Mouse (Mus musculus) T-helper 17 cell (primary cell): ENCODE measurements around the gene Dock6.
"Not testable (repeated sequence)": the region's sequence is repeated elsewhere in the genome, so short reads cannot be mapped to it uniquely, and the experiment has no call there.

Source experiments
- in situ Hi-C, 2 experiments: fragments of 300-600 bp; cut with MboI, MseI; formaldehyde crosslinking; loops; 1 replicate in 1 of 2; 2 replicates in 1 of 2; pipeline ENCODE4 v1.15.1; 2025; ENCODE audit warnings: high pct_unique_total_duplicates in 2 of 2

Dock6 gene

DNA sequence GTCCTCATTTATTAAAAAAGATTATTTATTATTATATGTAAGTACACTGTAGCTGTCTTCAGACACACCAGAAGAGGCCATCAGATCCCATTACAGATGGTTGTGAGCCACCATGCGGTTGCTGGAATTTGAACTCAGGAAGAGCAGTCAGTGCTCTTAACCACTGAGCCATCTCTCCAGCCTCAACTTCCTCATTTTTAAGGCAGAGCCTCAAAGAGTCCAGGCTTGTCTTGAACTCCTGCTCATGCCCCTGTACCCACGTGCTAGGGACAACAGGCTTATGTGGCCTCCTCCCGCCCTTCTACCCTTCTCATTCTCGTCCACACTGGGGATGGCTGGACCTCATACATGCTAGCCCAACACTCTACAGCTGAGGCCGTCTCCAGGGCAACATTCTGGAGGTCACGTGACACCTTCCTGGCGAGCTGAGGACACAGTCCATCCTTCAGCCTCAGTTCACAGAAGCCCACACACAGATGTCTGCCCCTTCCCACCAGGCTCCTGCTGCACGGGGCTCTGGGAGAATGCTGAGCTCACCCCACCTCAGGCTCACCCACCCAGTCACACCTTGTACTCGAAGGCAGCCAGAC is 35.6 kb downstream of the Dock6 start:
- in situ Hi-C loops = no loop called here

DNA sequence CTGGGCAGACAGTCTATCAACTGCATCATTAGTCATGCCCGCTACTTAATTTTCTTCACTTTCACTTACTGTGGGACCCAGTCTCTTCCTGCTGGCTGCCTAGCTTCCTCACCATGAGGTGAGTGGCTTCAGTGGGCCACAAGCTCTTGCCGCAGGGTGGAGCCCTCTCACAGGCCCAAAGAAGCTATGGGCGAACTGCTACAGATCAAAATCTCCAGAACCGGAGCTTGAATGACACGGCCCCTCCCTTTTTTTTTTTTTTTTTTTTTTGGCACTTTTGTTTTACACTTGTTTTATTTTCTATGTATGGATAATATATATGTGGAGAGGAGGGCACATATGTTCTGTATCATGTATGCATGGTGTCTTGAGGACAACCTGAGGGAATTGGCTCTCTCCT is 41.3 kb downstream of the Dock6 start:
- in situ Hi-C loops = no loop called here

DNA sequence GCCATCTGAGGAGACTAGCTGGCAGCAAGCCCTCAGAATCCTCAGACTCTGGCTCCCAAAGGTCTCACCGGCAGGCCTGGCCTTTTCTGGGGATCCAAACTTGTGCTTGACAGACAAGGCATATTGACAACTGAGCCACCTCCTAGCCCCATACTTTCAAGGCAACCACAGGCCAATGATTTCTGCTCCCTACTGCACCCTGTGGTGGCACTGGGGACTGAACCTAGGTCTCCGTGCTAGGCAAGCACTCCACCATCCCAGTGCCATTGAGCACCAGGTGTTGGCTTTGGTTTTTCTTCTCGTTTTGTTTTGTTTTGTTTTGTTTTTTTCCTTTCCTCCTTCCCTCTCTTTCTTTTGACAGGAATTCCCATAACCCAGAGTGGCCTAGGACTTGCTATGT is 43.9 kb downstream of the Dock6 start:
- in situ Hi-C loops = no loop called here

GRCm38 (mm10) chr9:21806976-21807375 is 45.5 kb downstream of the Dock6 start:
- in situ Hi-C loops = no loop called here

DNA sequence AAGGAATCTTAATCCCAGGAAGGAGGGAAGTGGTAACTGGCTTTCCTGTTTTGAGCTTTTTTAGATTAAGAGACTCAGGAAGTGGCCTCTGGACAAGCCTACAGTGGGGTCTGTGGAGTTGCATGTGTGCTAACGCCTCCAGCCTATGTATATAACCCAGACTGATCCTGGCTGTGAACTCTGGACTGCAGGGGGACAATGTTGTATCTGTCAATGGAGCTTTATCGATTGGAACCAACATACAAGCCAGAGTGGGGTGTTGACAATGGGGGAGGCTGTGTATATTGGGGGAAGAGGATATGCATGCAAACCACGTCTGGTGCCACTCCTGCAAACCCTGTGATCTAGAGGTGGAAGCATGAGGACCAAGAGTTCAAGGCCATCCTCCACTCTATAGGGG is 46.1 kb downstream of the Dock6 start:
- in situ Hi-C loops = no loop called here

DNA sequence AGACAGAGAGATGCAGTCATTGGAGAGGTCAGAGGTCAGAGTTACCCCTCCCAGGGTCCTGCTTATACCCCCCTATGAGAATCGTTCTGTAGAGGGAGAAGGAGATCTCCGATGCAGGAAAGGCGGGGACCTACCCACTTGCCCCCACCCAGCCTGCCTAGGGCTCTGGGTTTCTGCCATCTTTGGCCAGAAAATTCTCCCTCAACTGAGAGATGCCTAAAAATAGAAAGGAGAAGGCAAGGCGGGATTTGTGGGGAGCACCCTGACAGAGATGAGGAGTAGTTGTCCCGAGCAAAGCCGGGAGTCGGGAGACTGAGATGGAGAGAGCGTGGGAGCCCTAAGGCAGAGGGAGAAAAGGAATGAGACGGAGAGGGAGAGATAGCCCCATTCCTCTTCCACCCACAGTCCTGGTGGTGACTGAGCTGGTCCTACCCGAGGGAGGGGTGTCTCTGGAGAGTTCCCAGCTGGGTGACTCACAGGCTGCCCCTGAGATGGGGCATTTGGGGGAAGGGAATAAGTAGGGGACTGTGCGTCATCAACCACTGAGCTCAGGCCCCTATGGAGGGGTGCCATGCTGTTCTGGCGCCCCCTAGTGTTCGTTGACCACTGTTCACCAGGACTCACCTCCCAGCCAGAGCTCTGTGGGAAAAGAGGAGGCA is 48.3 kb downstream of the Dock6 start:
- in situ Hi-C loops = no loop called here

GRCm38 (mm10) chr9:21801591-21801990 is 50.8 kb downstream of the Dock6 start:
- in situ Hi-C loops = no loop called here

GRCm38 (mm10) chr9:21801121-21801520 is 51.3 kb downstream of the Dock6 start:
- in situ Hi-C loops = no loop called here

DNA sequence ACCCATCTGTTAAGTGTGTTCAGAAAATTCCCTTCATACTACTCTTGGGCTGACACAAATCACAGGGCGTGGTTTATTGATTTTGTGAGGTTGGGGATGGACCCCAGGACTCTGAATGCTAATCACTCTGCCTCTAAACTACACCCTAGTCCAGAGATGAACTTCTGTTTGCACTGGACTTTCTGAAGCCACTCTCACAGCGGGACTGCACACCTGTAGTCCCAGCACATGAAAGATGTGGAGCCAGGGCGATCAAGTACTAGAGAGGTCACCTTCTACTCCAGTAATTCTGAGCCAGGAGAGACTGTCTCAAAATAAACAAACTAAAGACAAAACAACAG is 53.5 kb downstream of the Dock6 start:
- in situ Hi-C loops = no loop called here

DNA sequence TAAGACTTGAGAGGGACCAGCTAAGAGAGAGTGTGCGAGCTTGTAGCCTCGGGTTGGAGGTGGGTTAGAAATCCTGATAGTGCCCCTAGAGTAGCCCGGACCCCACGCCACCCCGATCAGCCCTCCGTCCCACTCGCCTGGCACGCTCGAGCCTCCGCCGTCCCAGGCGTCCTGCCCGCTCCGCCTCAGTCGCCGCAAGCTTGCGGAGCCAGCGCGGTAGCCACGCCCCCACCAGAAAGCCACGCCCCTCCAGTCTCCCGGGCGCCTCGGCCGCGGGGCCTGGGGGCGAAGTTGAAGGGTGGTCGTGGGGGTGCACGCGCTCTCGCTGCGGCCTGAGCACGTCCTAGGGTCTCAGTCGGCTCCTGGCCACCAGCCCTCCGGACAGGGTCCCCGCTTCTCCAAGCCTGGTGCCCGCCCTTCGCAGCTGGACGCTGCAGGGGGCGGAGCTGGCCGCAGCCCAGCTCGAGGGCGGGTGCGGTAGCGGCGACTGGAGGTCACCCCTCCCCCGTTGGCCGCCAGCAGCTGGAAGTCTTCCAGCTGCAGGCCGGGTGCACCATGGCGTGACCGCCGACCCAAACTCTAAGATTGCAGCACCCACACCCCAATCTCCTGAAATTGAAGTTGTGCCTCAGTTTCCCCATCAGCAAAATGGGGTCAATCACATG is 54.0 kb downstream of the Dock6 start, which contains the start of gene Kank2:
Kank2 (minus strand) TSS at position 400 of the 665 bp plus-strand sequence.
- in situ Hi-C loops = no loop called here

GRCm38 (mm10) chr9:21797921-21798344 is 54.5 kb downstream of the Dock6 start:
- in situ Hi-C loops = no loop called here

DNA sequence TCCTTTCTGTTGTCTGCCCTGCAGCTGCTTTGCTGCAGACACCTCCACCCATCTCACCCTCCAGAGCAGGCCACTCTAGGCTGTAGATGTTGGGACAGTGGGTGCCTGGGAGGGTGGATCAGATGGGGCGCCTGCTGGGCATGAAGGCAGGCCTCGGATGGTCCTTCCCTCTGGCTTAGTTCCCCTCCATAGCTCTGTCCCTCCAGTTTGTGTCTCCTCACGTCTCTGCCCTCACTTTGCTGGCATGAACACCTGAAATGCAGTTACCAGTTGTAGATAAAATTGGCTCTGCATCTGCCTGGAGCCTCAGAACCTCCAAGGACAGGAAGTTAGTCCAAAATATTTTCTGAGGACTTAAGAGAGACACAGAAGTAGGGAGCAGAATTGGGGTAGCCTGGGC is 55.5 kb downstream of the Dock6 start:
- in situ Hi-C loops = no loop called here

- in situ Hi-C loops = no loop called here
Measured at GRCm38 (mm10) chr9:21796259-21796658, 56.2 kb downstream of the Dock6 start.

DNA sequence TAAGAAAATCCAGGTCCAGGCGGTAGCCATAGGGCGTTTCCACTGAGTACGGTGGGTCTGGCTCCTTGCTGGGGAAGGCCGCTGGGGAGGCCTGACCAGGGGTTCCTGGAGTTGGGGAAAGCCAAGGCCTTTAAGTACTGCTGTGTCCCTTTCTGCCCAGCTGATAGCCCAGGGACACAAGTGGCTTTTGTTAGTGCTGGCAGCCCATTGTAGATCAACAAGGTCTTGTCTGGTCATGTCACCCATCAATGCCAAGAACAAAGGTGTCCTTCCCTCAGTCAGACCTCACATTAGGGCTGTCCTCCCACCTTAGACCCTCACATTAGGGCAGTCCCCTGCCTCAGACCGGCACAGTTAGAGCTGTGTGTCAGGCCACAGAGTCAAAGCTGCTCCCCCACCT is 56.9 kb downstream of the Dock6 start:
- in situ Hi-C loops = no loop called here

DNA sequence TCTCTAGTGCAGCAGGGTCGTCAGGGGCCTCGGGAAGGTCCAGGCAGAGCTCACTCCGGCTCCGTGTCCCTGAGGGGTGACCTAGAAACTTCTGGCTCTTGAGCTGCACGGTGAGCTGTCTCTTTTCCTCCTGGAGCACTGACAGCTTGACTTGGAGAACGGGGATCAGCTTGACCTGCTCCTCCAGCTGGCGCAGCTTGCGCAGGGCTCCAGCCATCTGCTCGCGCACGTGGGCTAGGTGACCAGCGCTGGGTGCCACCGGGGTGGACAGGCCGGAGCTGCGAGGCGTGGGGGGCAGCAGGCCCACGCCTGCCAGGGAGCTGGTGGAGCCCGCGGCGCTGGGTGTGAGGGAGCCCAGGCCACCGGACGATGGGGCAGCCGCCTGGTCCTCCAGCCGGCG is 57.5 kb downstream of the Dock6 start:
- in situ Hi-C loops = no loop called here

DNA sequence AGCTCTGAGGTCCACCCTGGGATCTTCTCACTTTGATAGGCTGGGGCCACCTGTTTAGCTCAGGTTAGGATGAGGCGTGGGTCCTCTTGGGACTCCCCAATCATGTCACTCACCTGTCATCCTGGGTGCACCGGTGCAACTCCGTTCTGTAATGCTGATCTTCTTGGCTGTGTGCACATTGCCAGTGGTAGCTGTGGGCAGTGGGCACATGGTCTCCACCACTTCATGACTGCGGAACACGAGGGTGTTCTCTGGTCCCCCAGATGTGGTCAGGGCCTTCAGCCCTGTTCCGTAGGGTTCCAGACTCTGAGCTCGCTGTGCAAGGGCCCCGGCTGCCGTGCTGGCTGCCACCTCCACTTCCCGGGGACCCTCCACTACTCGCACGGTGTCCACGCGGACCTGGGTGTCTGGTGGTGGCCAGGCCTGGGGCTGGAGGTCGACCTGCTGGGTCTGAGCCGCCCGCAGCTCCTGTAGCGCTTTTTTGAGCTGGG is 58.0 kb downstream of the Dock6 start:
- in situ Hi-C loops = no loop called here

DNA sequence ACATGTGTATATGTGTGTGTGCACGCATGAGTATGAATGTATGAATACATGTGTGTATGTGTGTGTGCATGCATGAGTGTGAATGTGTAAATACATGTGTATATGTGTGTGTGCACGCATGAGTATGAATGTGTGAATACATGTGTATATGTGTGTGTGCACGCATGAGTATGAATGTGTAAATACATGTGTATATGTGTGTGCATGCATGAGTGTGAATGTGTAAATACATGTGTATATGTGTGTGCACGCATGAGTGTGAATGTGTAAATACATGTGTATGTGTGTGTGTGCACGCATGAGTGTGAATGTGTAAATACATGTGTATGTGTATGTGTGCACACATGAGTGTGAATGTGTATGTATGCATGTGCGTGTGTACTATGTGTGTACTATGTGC is 58.9 kb downstream of the Dock6 start:
- in situ Hi-C loops = not testable (repeated sequence)

- in situ Hi-C loops = no loop called here
Measured at GRCm38 (mm10) chr9:21792644-21793043, 59.8 kb downstream of the Dock6 start.

- in situ Hi-C loops = no loop called here
Measured at GRCm38 (mm10) chr9:21791861-21792260, 60.6 kb downstream of the Dock6 start.

- in situ Hi-C loops = no loop called here
Measured at GRCm38 (mm10) chr9:21788234-21788633, 64.2 kb downstream of the Dock6 start.

GRCm38 (mm10) chr9:21787654-21788053 is 64.8 kb downstream of the Dock6 start:
- in situ Hi-C loops = no loop called here

DNA sequence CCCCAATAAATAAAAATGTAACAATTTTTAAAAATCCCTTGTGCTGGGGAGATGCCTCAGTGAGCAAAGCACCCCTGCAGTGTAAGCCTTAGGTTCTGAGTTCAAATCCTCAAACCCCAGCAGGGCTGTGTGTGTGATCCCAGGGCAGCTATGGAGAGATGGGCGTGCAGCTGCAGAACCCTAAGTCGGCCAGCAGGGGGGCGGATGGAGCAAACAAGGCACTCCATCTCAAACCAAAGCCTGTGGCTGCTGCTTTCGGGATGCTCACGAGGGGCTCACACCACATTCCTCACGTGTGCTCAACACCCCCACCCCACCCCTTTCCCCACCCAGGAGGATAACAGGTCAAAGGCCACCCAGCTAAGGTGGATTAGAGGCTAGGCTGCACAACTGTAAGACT is 65.5 kb downstream of the Dock6 start:
- in situ Hi-C loops = no loop called here

- in situ Hi-C loops = not testable (repeated sequence)
Measured at GRCm38 (mm10) chr9:21786309-21786708, 66.1 kb downstream of the Dock6 start.
